Mouse (Mus musculus) naive thymus-derived CD4-positive, alpha-beta T cell, adult 2 months (primary cell): ENCODE measurements around the gene Sag.
A peak's percentile ranks its signal among the peaks of the same experiment; 100 is the strongest.

Source experiments
- DNase-seq: peaks from one replicate; pipeline ENCODE4 v3.0.0-alpha.2; 2011; ENCODE audit warnings: low read depth

Gene Sag

GRCm38 (mm10) chr1:87803576-87803975, at the start of gene Sag:
Sag (plus strand) TSS chr1:87803680.
- no peak for DNase-seq

GRCm38 (mm10) chr1:87755641-87756470, 47.6 kb upstream of the Sag start, which contains the start of gene Atg16l1:
Atg16l1 (plus strand) TSS chr1:87755870.
- peak; percentile 96 for DNase-seq

GRCm38 (mm10) chr1:87763821-87764220, 39.7 kb upstream of the Sag start:
- DNase-seq = no peak

- DNase-seq = no peak
Observed at GRCm38 (mm10) chr1:87765741-87766140, 37.7 kb upstream of the Sag start.

DNA sequence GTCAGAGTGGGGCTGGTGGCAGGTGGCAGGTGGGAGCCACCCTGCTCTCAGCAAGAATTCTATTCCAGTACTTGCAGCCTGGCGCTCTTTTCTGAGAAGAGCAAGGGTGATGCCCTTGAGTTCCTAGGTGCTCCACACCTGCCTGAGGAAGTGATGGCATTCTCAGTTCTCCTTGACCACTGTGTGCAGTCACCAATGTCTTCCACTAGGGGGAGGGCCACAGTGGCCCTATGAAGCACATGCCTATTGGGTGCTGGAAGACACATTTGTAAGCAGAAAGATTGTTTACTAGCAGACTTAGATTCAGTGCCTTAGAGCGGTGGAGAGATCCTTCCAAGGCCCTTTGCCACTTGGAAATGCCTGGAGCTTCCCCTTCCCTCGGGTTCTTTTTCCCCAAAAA, 37.2 kb upstream of the Sag start:
- DNase-seq = peak; percentile 74

DNA sequence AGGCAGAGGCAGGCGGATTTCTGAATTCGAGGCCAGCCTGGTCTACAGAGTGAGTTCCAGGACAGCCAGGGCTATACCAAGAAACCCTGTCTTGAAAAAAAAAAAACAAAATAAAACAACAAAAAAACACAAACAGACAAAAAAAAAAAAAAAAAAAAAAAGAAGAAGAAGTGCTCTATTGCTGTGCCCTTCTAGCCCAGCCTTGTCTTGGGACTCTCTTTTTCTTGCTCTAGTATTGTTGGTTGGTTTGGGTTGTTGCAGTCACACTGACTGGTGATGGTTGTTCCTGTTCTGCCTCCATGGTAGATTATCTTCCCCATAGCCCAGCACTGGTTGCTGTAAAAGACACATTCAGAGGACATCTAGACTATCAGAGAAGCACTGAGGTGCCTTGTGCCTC, 34.2 kb upstream of the Sag start:
- no peak for DNase-seq

- DNase-seq = no peak
Observed at GRCm38 (mm10) chr1:87770486-87770885, 33.0 kb upstream of the Sag start.

GRCm38 (mm10) chr1:87771724-87772123, 31.8 kb upstream of the Sag start:
- DNase-seq = no peak

DNA sequence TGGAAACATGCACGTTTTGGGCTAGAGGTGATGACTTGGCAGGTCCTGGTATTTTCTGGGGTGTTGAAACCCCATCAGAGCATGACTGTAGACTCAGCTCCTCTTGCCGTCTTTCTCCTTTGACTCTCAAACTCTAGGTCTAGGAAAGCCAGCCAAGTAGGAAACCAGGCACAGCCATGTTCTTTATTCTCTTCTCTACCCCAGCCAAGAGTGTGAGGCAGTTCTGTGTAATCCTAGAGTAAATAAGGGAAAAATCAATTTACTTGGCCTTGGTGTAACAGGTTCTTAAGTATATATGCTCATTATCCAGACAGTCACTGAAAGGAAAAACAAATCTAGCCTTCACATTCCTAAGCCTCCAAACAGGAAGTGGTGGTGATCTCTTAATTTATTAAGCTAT, 30.1 kb upstream of the Sag start:
- no peak for DNase-seq

GRCm38 (mm10) chr1:87774845-87775244, 28.6 kb upstream of the Sag start:
- DNase-seq = no peak

DNA sequence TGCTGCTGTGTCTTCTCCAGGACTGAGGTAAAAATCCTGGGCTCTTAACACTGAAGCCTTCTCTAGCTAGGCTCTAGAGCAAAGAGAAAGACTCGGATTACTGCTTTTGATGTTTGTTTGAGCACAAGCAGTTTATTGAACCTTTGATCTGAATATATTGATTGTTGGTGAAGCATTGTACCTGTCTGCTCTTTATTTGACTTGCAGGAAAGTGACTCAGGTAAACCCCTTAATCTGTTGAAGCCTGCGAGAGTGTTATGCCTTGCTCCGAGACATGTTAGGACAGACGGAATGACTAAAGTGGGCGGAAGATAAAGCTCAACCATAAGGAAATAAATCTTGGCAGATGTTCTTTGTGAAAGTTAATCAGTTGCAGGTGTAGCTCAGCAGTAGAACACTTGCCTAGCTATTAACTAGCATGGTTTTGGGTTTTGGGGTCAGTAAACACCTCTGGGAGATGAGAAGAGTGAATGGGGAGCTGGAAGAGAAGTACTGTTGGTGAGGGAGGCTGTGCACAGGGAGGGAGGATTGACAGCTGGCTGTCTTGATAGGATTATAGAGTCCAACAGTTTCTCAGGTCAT, 24.2 kb upstream of the Sag start:
- no peak for DNase-seq

DNA sequence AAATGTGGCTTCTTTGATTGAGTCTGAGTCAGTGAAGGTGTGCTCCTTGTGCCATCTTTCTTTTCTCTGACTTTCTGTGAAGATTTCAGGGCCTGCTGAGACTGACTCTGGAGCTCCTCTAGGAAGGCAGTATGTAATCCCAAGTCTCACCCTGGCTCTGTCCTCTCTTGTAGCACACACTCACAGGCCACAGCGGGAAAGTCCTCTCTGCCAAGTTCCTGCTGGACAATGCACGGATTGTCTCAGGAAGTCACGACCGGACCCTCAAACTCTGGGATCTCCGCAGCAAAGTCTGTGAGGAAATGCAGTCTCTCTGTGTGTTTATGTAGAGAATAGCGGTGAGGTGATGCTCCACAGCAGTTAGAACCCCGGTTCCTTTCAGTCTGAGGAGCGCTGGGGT, 17.8 kb upstream of the Sag start:
- no peak for DNase-seq

DNA sequence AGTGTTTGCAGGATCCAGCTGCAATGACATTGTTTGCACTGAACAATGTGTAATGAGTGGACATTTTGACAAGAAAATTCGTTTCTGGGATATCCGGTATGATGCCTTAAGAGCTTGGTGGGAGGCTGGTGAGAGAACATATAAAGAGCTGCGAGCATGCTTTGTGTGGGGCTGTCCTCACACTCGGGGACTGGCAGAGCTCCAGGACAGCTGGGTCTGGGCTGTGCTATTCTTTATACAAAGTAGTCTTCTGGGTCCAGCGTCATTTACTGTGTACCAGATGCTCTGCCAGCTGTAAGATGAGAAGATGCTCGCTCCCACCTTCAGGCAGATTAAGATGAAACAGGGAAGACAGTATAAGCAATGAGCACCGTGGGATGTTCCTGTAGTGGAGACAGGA, 17.2 kb upstream of the Sag start:
- no peak for DNase-seq

DNA sequence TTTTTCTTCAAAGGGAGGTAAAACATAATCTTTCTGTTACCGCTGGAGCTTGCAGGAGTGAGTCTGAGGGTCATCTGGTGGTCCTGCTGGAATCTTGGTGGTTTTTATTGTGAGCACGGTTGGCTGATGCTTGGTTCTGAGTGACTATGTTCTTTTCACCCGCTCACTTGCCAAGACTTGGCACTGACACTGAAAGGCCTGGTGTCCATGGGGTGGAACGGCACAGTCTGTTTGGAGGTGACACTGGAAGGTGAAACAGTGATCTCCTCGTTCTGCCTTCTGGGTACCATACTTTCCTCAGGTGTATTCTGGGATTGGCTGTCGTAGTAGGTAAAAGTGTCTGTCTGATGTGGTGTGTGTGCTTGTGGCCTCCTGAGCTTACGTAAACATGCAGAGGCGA, 13.8 kb upstream of the Sag start:
- no peak for DNase-seq

- DNase-seq = no peak
Observed at GRCm38 (mm10) chr1:87792438-87793137, 10.9 kb upstream of the Sag start.

DNA sequence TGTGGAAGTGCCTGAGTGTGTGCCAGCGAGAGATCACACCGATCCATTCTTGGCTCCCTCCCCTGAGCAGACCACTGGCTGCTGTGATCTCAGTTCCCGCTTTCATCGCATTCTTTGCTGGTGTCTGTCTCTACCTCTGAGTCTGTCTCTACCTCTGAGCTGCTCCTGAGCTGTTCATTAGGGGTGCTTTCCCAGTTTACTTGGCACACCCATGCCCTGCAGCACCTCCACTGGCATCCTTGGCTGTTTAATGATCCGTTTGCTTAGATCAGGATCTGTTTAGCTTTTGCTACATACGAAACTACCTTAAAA, 10.4 kb upstream of the Sag start:
- no peak for DNase-seq

- no peak for DNase-seq
Observed at GRCm38 (mm10) chr1:87797702-87798101, 5.8 kb upstream of the Sag start.

DNA sequence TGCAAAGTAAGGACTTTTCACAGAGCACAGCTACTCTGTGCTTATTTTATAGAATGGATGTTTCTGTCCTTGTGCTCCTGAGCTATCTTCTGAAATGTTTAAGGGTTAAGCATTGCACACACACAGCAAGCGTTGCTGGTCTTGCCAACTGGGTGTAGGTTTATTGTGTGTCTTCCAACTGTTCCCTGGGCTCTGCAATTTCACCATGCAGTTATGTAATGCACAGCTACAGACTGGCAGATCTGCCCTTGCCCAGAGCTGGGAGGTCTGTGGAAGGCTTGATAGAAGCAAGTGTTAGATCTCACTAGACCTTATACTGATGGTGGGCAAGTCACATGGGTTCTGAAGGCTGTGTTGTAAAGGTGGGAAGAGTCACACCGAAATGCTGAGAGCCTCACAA, 5.2 kb upstream of the Sag start:
- no peak for DNase-seq

DNA sequence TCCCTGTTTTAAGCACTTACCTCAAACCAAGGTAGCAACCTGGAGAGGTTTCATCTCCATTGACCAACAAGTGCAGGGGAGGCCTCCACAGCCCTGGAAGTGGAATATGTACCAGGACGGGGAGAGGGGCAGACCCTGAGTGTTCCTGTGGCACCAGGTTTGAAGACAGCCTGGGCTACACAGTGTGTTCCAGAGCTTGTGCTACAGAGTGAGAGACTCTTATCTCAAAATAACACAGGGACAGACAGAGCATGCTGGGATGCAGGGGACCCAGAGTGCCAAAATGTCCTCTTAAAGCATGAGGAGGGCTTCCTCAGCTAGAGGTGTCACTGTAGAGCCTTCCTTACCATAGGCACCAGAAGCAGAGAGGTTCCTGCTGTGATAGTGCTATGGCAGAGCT, 4.3 kb downstream of the Sag start:
- no peak for DNase-seq

GRCm38 (mm10) chr1:87811391-87811790, 7.9 kb downstream of the Sag start:
- DNase-seq = peak; percentile 53

GRCm38 (mm10) chr1:87812061-87812460, 8.6 kb downstream of the Sag start:
- DNase-seq = no peak

DNA sequence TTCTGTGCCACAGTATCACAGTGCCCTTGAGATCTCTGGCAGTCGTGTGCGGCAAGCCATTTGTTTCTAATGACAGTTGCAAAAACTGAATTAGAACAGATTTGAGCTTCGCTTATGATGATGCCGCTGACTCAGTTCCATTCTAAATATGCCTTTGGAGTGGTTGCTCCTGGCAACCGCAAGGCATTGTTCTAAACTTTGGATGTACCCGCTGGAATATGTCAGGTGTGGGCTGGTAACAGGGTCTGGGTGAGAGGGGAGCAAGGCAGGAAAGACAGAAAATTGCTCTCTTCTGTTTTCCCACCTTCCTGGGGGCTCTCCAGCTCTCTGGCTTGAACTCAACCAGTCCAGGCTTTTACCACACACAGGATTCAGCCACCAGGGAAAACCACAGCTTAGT, 9.7 kb downstream of the Sag start:
- DNase-seq = no peak

DNA sequence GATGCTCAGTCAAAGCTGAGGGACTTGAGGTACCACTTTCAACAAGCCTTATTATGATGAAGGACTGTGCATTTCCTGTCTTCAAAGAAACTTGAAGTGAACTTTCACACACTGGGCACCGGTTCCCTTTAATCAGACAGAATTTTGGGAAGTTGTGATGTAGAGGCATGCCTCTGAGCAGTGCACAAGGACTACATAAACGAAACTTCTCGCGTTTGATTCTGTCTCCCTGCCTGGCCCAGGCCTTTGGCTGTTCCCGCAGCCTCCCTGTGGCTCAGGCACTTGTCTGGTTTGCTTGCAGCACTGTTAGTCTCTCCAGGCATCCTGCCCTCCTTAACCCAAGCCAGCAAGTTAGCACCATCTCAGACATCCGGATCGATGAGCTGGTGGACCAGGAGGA, 10.2 kb downstream of the Sag start:
- DNase-seq = peak; percentile 44
